Mouse (Mus musculus) liver, embryonic 14.5 days (tissue): Measurements from ENCODE around the gene Edem2. TPM values are rescaled to one million over a fixed set of nuclear protein-coding genes. Genes with fewer than 3 reads are reported as not detected.

ENCODE experiments used
- ATAC-seq: fragments of 200-750 bp; cut with Nextera tagmentation; 2 replicates; pipeline ENCODE4 v1.8.0; 2017; ENCODE audit warnings: moderate number of reproducible peaks, mild to moderate bottlenecking, moderate library complexity; ENCODE audit not compliant: insufficient read depth
- DNase-seq, 3 experiments: peaks; one replicate each; pipeline ENCODE4 v3.0.0-alpha.2; 2012 to 2013; ENCODE audit warnings: low read depth in 3 of 3, low spot score in 3 of 3
- H3K27ac ChIP-seq: fragments of 300-500 bp; sonication (generic); 2 replicates; pipeline ENCODE4 v1.5.1; 2014; ENCODE audit warnings: moderate library complexity, mild to moderate bottlenecking, control low read depth, inconsistent platforms
- H3K27me3 ChIP-seq: fragments of 300-500 bp; sonication (generic); 2 replicates; pipeline ENCODE4 v1.6.1; 2014; ENCODE audit warnings: mild to moderate bottlenecking, low read length, moderate library complexity; ENCODE audit not compliant: control insufficient read depth, insufficient read depth
- H3K36me3 ChIP-seq: fragments of 300-500 bp; sonication (generic); replicated peaks from 2 replicates; pipeline ENCODE4 v1.6.1; 2014; ENCODE audit warnings: low read depth; ENCODE audit not compliant: control insufficient read depth, insufficient read depth
- H3K4me1 ChIP-seq, 2 experiments: fragments of 200-500 bp in 1 of 2; fragments of 300-500 bp in 1 of 2; sonication (generic) in 1 of 2; replicated peaks; 2 replicates each; pipeline ENCODE4 v1.6.1; 2012 to 2014; ENCODE audit warnings: antibody characterized with exemption in 1 of 2, inconsistent platforms in 1 of 2, low read length in 1 of 2; ENCODE audit not compliant: control insufficient read depth in 2 of 2, insufficient read depth in 2 of 2
- H3K4me2 ChIP-seq: fragments of 300-500 bp; sonication (generic); 2 replicates; pipeline ENCODE4 v1.6.1; 2014; ENCODE audit warnings: low read depth, mild to moderate bottlenecking, control low read depth, moderate library complexity
- H3K4me3 ChIP-seq, 2 experiments: fragments of 200-500 bp in 1 of 2; fragments of 300-500 bp in 1 of 2; sonication (generic) in 1 of 2; 2 replicates each; pipeline ENCODE4 v1.5.1; 2012 to 2014; ENCODE audit warnings: low read depth in 2 of 2, low read length in 2 of 2, mild to moderate bottlenecking in 2 of 2, control low read depth in 1 of 2, inconsistent platforms in 1 of 2, moderate library complexity in 1 of 2; ENCODE audit not compliant: insufficient read depth in 1 of 2
- H3K9ac ChIP-seq: fragments of 300-500 bp; sonication (generic); replicated peaks from 2 replicates; pipeline ENCODE4 v1.6.1; 2014; ENCODE audit warnings: mild to moderate bottlenecking, control low read depth, moderate library complexity
- H3K9me3 ChIP-seq: fragments of 300-500 bp; sonication (generic); 2 replicates; pipeline ENCODE4 v1.6.1; 2016; ENCODE audit warnings: low read length, mixed read lengths; ENCODE audit not compliant: control insufficient read depth
- CTCF ChIP-seq: IDR thresholded peaks from 2 replicates; pipeline ENCODE4 v1.5.1; 2016; ENCODE audit warnings: antibody characterized with exemption, low read depth, control low read depth
- EP300 ChIP-seq: IDR thresholded peaks from 2 replicates; pipeline ENCODE4 v1.6.1; 2016; ENCODE audit warnings: antibody characterized with exemption, low read depth
- WGBS: fragments of 180-500 bp; shearing (Covaris S2); extraction: QIAGEN DNeasy Blood & Tissue Kit; methylation state at CpG from one replicate; pipeline ENCODE4 v1.1.7; 2014; ENCODE audit not compliant: insufficient replicate concordance; 5-methylcytosine and 5-hydroxymethylcytosine counted together
- polyA plus RNA-seq, 2 experiments: library from polyadenylated mRNA; depleted of rRNA in 1 of 2; stranded (reverse) in 1 of 2; unstranded in 1 of 2; fragments of >200 nt; fragmentation: Nextera tagmentation in 1 of 2; extraction: Ambion mirVana in 1 of 2; gene quantifications; 2 replicates each; pipeline versions ENCODE4 v1.2.1 to v1.2.3; 2012 to 2014

Gene Edem2
- polyA plus RNA-seq, 2 experiments = 13.9 to 21.2 TPM

GRCm38 (mm10) chr2:155726302-155726701 is 3.0 kb downstream of the Edem2 start:
- 56% methylated on average over 7 of the region's 7 CpGs for WGBS
- no peak for DNase-seq

DNA sequence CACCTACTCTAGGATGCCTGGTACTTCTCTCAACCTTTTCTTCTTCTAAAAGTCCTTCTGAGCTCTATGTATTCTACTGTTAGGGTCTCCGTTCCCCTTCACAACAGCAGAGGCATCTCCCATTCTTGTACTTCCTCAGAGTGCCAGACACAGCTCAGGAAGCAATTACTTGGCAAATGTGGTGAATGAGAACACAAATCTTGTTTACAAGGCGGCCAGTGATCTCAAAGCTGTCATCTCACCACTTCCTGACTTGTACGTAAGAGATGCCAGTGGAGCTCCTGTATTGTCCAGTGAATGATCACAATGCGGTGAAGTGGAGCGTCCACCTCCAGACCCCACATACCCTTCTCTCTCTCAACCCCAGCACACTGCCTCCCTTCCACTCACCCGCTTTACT is 4.7 kb downstream of the Edem2 start:
- H3K9ac ChIP-seq = no peak overlapping the region
- H3K27me3 ChIP-seq = no peaks in the 10 kb centered on the region
- TF ChIP-seq EP300 = no peak
- no peak for TF ChIP-seq CTCF
- H3K9me3 ChIP-seq = no peaks in the 10 kb centered on the region
- no peak overlapping the region for H3K4me3 ChIP-seq
- DNase-seq = no peak
- 51% methylated on average over 6 of the region's 6 CpGs for WGBS
- H3K36me3 ChIP-seq = no peaks in the 10 kb centered on the region
- peaks cover 1 to 5% of the 10 kb centered on the region in 2 experiments; a peak in 1 of 4 replicates for H3K4me1 ChIP-seq
- no peak for ATAC-seq
- H3K27ac ChIP-seq = no peak overlapping the region
- no peak overlapping the region for H3K4me2 ChIP-seq

More at GRCm38 (mm10) chr2:155726302-155726701, 3.0 kb downstream of the Edem2 start:
- H3K9ac ChIP-seq = no peak overlapping the region
- no peak for ATAC-seq
- TF ChIP-seq EP300 (no peak), CTCF (no peak)
- H3K27ac ChIP-seq = no peak overlapping the region
- H3K9me3 ChIP-seq = no peaks in the 10 kb centered on the region
- H3K4me2 ChIP-seq = no peak overlapping the region
- H3K27me3 ChIP-seq = no peaks in the 10 kb centered on the region
- no peaks in the 10 kb centered on the region for H3K36me3 ChIP-seq
- H3K4me3 ChIP-seq = no peak overlapping the region
- H3K4me1 ChIP-seq = peaks cover 4 to 5% of the 10 kb centered on the region in 2 experiments; a peak in 1 of 4 replicates

DNA sequence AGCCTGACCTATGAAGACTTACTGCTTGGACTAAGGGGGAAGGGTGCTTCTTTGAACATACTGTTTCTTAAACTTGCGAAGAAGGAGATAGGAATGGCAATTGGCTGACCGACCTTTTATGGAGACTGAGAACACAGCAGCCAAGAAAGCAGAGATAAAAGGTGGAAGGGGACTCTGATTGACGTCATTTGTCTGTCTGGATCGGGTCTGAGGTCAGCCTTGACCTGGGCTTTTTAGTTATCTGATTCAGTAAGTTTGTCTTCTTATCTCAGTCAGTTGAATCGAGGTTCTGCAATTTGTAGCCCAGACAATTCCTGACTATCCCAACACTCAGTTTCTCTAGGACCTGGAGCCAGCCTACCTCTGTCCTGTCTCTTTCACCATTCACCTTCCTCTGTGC is 5.2 kb downstream of the Edem2 start:
- TF ChIP-seq EP300 (no peak), CTCF (no peak)
- ATAC-seq (no peak), DNase-seq (no peak)

DNA sequence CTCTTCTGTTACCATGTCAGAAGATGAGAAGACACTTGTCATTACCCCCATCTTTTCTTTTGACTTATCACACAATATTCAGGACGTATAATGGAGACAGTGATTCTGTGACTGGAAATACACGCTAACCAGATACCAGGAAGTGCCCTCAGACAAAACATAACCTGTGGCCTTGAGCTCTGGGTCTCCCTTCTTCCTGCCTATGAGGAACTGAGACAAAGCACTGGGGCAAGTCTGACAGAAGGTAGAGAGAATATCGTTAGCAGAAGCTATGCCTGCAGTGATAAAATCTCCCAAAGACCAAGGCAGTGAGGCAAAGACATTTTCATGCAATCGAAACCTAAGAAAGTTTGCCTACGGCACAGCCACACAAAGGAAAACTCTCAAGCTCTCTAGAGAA is 8.7 kb downstream of the Edem2 start:
- TF ChIP-seq EP300 = no peak
- no peak for TF ChIP-seq CTCF
- ATAC-seq = no peak
- Histone ChIP-seq H3K4me3 (no peak overlapping the region), H3K36me3 (no peaks in the 10 kb centered on the region), H3K27me3 (no peaks in the 10 kb centered on the region), H3K9ac (no peak overlapping the region), H3K9me3 (no peaks in the 10 kb centered on the region), H3K4me2 (no peak overlapping the region), H3K4me1 (no peaks in the 10 kb centered on the region), H3K27ac (no peak overlapping the region)
- 58% methylated on average over 5 of the region's 5 CpGs for WGBS
- DNase-seq = no peak

More for the DNA sequence above, 5.2 kb downstream of the Edem2 start:
- Histone ChIP-seq H3K27me3 (no peaks in the 10 kb centered on the region), H3K9ac (no peak overlapping the region), H3K4me1 (peaks cover 0 to 5% of the 10 kb centered on the region in 2 experiments; a peak in 1 of 4 replicates), H3K27ac (no peak overlapping the region), H3K4me2 (no peak overlapping the region), H3K4me3 (no peak overlapping the region), H3K9me3 (no peaks in the 10 kb centered on the region), H3K36me3 (no peaks in the 10 kb centered on the region)
- WGBS = 45% methylated on average over 5 of the region's 5 CpGs

DNA sequence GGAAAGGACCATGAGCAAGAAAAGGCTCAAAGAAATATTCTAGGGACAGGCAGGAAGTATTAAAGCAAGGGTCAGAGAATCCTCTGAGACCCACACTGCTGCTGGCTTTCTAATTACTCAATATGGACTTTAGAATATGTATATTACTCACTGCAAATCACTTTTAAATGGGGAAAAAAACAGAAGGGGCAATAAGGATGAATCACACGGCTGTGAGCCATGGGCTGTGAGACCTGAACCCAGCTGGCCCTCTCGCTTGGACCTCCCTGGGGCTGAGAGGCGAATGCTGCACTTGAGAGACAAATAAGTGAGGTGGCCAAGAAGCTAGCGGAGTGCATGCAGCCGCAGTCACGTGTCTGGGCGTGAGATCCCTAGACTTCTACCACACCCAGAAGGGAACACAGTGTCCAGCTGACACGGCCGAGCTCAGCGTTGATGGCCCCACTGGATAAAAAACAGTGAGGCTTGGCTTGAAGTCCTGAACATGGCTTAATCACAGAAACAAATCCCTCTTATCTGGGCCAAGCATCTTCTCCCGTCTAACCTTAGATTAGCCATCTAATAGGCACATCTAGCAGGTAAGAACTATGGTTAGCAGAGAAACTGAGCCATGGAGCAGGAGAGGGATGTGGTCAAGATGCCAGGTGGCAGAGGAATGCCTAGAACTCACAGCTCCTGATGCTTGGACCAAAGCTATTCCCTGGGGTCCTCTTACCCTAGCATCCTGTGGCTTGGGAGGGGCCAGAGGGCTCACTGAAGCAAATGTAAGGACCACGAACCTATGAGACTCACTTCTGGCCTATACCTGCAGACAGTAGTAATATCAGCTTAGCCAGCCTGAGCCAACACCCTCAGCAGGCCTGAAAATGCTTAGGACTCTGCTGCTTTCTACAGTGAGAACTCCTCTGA is 11.9 kb downstream of the Edem2 start:
- DNase-seq (no peak), ATAC-seq (no peak)
- no peak for TF ChIP-seq CTCF
- TF ChIP-seq EP300 = no peak
- Histone ChIP-seq H3K4me3 (no peak overlapping the region), H3K4me1 (no peaks in the 10 kb centered on the region), H3K27me3 (no peaks in the 10 kb centered on the region), H3K4me2 (no peak overlapping the region), H3K9ac (no peak overlapping the region), H3K27ac (no peak overlapping the region), H3K36me3 (no peaks in the 10 kb centered on the region), H3K9me3 (no peaks in the 10 kb centered on the region)
- WGBS = 78% methylated on average over 12 of the region's 12 CpGs
